Mouse (Mus musculus) mouse trophoblast stem cell (cell line): ENCODE results near the gene Npw.

Experiments used
- in situ Hi-C, 2 experiments: fragments of 300-500 bp; cut with MseI, MboI; formaldehyde crosslinking; loops; 2 replicates in 1 of 2; 3 replicates in 1 of 2; pipeline ENCODE4 v1.15.1; 2025

Gene Npw

GRCm38 (mm10) chr17:24658017-24658758 lies at the start of gene Npw:
Gene Npw, minus strand, starts transcription at chr17:24658457.
- in situ Hi-C loops, result loop anchor here (5.0 to 10.0 kb wide), 2 partner anchors 111 to 113 kb away; partner anchors contain the start of gene Pkd1 (in 2 of the 2)

- in situ Hi-C loops, result no loop called here
Observed at GRCm38 (mm10) chr17:24707801-24708425, 49.7 kb upstream of the Npw start.

- in situ Hi-C loops, result no loop called here
Observed at GRCm38 (mm10) chr17:24706982-24707800, 48.9 kb upstream of the Npw start, which contains the start of gene Tbl3. Gene Tbl3, minus strand, starts transcription at chr17:24707660.

- in situ Hi-C loops, result no loop called here
Observed at GRCm38 (mm10) chr17:24705821-24706220, 47.6 kb upstream of the Npw start.

- in situ Hi-C loops, result no loop called here
Observed at GRCm38 (mm10) chr17:24701251-24701650, 43.0 kb upstream of the Npw start.

- in situ Hi-C loops, result no loop called here
Observed at GRCm38 (mm10) chr17:24699473-24699872, 41.2 kb upstream of the Npw start.

GRCm38 (mm10) chr17:24698715-24699114 lies 40.5 kb upstream of the Npw start:
- in situ Hi-C loops, result no loop called here

- in situ Hi-C loops, result no loop called here
Observed at GRCm38 (mm10) chr17:24697985-24698384, 39.7 kb upstream of the Npw start.

GRCm38 (mm10) chr17:24696011-24696697 lies 37.9 kb upstream of the Npw start, which contains the start of the genes Gfer and Noxo1:
Gene Gfer, minus strand, starts transcription at chr17:24696156.
Gene Noxo1, plus strand, starts transcription at chr17:24696234.
- in situ Hi-C loops, result no loop called here

- in situ Hi-C loops, result no loop called here
Observed at GRCm38 (mm10) chr17:24695326-24696010, 37.2 kb upstream of the Npw start.

- in situ Hi-C loops, result no loop called here
Observed at GRCm38 (mm10) chr17:24692385-24692784, 34.1 kb upstream of the Npw start.

- in situ Hi-C loops, result no loop called here
Observed at GRCm38 (mm10) chr17:24689251-24690081, 31.2 kb upstream of the Npw start, which contains the start of gene Syngr3. Gene Syngr3, minus strand, starts transcription at chr17:24689955.

GRCm38 (mm10) chr17:24687599-24687998 lies 29.3 kb upstream of the Npw start:
- in situ Hi-C loops, result no loop called here

GRCm38 (mm10) chr17:24687146-24687595 lies 28.9 kb upstream of the Npw start:
- in situ Hi-C loops, result no loop called here

GRCm38 (mm10) chr17:24686514-24686913 lies 28.3 kb upstream of the Npw start:
- in situ Hi-C loops, result no loop called here

- in situ Hi-C loops, result no loop called here
Observed at GRCm38 (mm10) chr17:24677500-24678080, 19.3 kb upstream of the Npw start.

- in situ Hi-C loops, result no loop called here
Observed at GRCm38 (mm10) chr17:24676877-24677276, 18.6 kb upstream of the Npw start.

- in situ Hi-C loops, result no loop called here
Observed at GRCm38 (mm10) chr17:24676187-24676586, 17.9 kb upstream of the Npw start.

- in situ Hi-C loops, result no loop called here
Observed at GRCm38 (mm10) chr17:24674277-24674676, 16.0 kb upstream of the Npw start.
